In genomic region chr9:30209806-30210205, GRCm38 (mm10) we compare ENCODE assay signal across 23 mouse cellular contexts.
DNase-seq lines count a peak whose midpoint lies in the region; ATAC-seq and TF ChIP-seq lines count a peak whose summit lies in the region.
"Had no signal": no experiment of that assay in that cellular context is flagged by ENCODE, and none has a peak within 500 bp of the region (broad histone marks: within the 10 kb centered on the region; RNA-seq: fewer than 3 reads in every experiment).

No protein-coding gene starts in this region.

- ATAC-seq in midbrain, embryonic 13.5 days, result no peak
- no peak for ATAC-seq in midbrain, postnatal 0 days (ENCODE audit: low FRiP score)
- ATAC-seq in neural tube, embryonic 11.5 days (ENCODE audit: insufficient read depth, low FRiP score, low TSS enrichment), result no peak
- ATAC-seq in intestine, postnatal 0 days, result no peak
- ATAC-seq: activated CD4-positive, CD25-positive, alpha-beta regulatory T cell, adult 4 months; CD4-positive, CD25-positive, alpha-beta regulatory T cell, adult 4 months; Patski had no signal

- WGBS in midbrain, embryonic 13.5 days, result 35% methylated on average over 1 of the region's 1 CpGs
- 11% methylated on average over 1 of the region's 1 CpGs for WGBS in midbrain, postnatal 0 days
- 28% methylated on average over 1 of the region's 1 CpGs for WGBS in embryonic facial prominence, embryonic 10.5 days
- 41% methylated on average over 1 of the region's 1 CpGs for WGBS in neural tube, embryonic 11.5 days
- 69% methylated on average over 1 of the region's 1 CpGs for WGBS in intestine, postnatal 0 days

- H3K4me1 ChIP-seq in midbrain, embryonic 13.5 days (replicated peaks), result peaks cover 4% of the 10 kb centered on the region; the same call in 1 of the 2 replicates
- H3K4me1 ChIP-seq in midbrain, postnatal 0 days (ENCODE audit: insufficient read depth, low read length), result 0 out of 2 replicates have a peak, but pooled peaks cover 2% of the 10 kb centered on the region
- H3K4me1 ChIP-seq in embryonic facial prominence, embryonic 10.5 days, result peaks cover 12% of the 10 kb centered on the region
- H3K4me1 ChIP-seq in neural tube, embryonic 11.5 days (ENCODE audit: control insufficient read depth, insufficient read depth, low read length), result peaks cover 4% of the 10 kb centered on the region; the same call in 1 of the 2 replicates
- no peaks in the 10 kb centered on the region for H3K4me1 ChIP-seq in intestine, postnatal 0 days (replicated peaks; ENCODE audit: control insufficient read depth, insufficient read depth, low read length)
- H3K4me1 ChIP-seq: heart, embryonic 12.5 days; lung, embryonic 15.5 days had no signal

- H3K27ac ChIP-seq in midbrain, embryonic 13.5 days, result peak overlapping the region; percentile 41; the same call in 1 of the 2 replicates
- no peak overlapping the region for H3K27ac ChIP-seq in midbrain, postnatal 0 days (ENCODE audit: low read depth, low read length)
- peak overlapping the region; percentile 65 for H3K27ac ChIP-seq in embryonic facial prominence, embryonic 10.5 days (replicated peaks)
- H3K27ac ChIP-seq in neural tube, embryonic 11.5 days (ENCODE audit: low read depth, low read length), result no peak overlapping the region
- H3K27ac ChIP-seq in intestine, postnatal 0 days (ENCODE audit: low read depth, low read length), result no peak overlapping the region
- H3K27ac ChIP-seq: liver, embryonic 14.5 days; lung, embryonic 15.5 days; midbrain, embryonic 10.5 days had no signal

- no peak overlapping the region for H3K9ac ChIP-seq in midbrain, embryonic 13.5 days (replicated peaks)
- no peak overlapping the region for H3K9ac ChIP-seq in midbrain, postnatal 0 days (replicated peaks; ENCODE audit: low read length, poor library complexity, severe bottlenecking)
- no peak overlapping the region for H3K9ac ChIP-seq in neural tube, embryonic 11.5 days (ENCODE audit: low read length)
- no peak overlapping the region for H3K9ac ChIP-seq in intestine, postnatal 0 days (ENCODE audit: low read depth, low read length)
- H3K9ac ChIP-seq: heart, embryonic 12.5 days; liver, embryonic 14.5 days; lung, embryonic 15.5 days had no signal

- no peaks in the 10 kb centered on the region for H3K36me3 ChIP-seq in midbrain, embryonic 13.5 days
- no peaks in the 10 kb centered on the region for H3K36me3 ChIP-seq in midbrain, postnatal 0 days (ENCODE audit: insufficient read depth, low read length)
- H3K36me3 ChIP-seq in embryonic facial prominence, embryonic 10.5 days (replicated peaks), result no peaks in the 10 kb centered on the region
- no peaks in the 10 kb centered on the region for H3K36me3 ChIP-seq in neural tube, embryonic 11.5 days (ENCODE audit: control insufficient read depth, insufficient read depth, low read length)
- no peaks in the 10 kb centered on the region for H3K36me3 ChIP-seq in intestine, postnatal 0 days (ENCODE audit: control insufficient read depth, insufficient read depth)
- H3K36me3 ChIP-seq: heart, embryonic 12.5 days; lung, embryonic 15.5 days; midbrain, embryonic 10.5 days had no signal

- peak; percentile 30 for DNase-seq in embryo, embryonic 10 days (ENCODE audit: low spot score)
- no peak for DNase-seq in embryo, embryonic 9.5 days (ENCODE audit: extremely low spot score)
- DNase-seq in midbrain, postnatal 0 days (ENCODE audit: low spot score), result no peak
- DNase-seq in embryonic facial prominence, embryonic 10.5 days (ENCODE audit: low spot score), result peak; percentile 41
- DNase-seq in neural tube, embryonic 11.5 days (ENCODE audit: low spot score), result peak; percentile 33
- no peak for DNase-seq in left cerebral cortex, adult 11 months (ENCODE audit: low spot score)
- DNase-seq: adrenal gland, postnatal 14 days; cerebellum, adult 18-20 months; cerebellum, postnatal 25 days; heart, postnatal 14 days; kidney, adult 8-10 months; lung, postnatal 4 days; right cerebral cortex, adult 18-20 months; thymus, postnatal 14 days had no signal

- no peaks in the 10 kb centered on the region for H3K9me3 ChIP-seq in midbrain, embryonic 13.5 days
- no peaks in the 10 kb centered on the region for H3K9me3 ChIP-seq in midbrain, postnatal 0 days (ENCODE audit: low read length)
- H3K9me3 ChIP-seq in embryonic facial prominence, embryonic 10.5 days, result no peaks in the 10 kb centered on the region
- H3K9me3 ChIP-seq in neural tube, embryonic 11.5 days (ENCODE audit: control insufficient read depth, low read length), result no peaks in the 10 kb centered on the region
- no peaks in the 10 kb centered on the region for H3K9me3 ChIP-seq in intestine, postnatal 0 days (ENCODE audit: control insufficient read depth)
- H3K9me3 ChIP-seq: heart, embryonic 12.5 days; lung, embryonic 15.5 days; midbrain, embryonic 10.5 days had no signal

- H3K27me3 ChIP-seq in midbrain, embryonic 13.5 days, result no peaks in the 10 kb centered on the region
- no peaks in the 10 kb centered on the region for H3K27me3 ChIP-seq in midbrain, postnatal 0 days (ENCODE audit: insufficient read depth, low read length)
- no peaks in the 10 kb centered on the region for H3K27me3 ChIP-seq in embryonic facial prominence, embryonic 10.5 days (replicated peaks; ENCODE audit: low read depth, poor library complexity, severe bottlenecking)
- no peaks in the 10 kb centered on the region for H3K27me3 ChIP-seq in neural tube, embryonic 11.5 days (ENCODE audit: control insufficient read depth, insufficient read depth, low read length)
- no peaks in the 10 kb centered on the region for H3K27me3 ChIP-seq in intestine, postnatal 0 days (replicated peaks; ENCODE audit: control insufficient read depth, insufficient read depth, low read length)
- H3K27me3 ChIP-seq: heart, embryonic 12.5 days; lung, embryonic 15.5 days; Patski had no signal

- H3K4me2 ChIP-seq in midbrain, embryonic 13.5 days (replicated peaks), result no peak overlapping the region
- H3K4me2 ChIP-seq in midbrain, postnatal 0 days (ENCODE audit: low read depth, low read length, poor library complexity, severe bottlenecking), result no peak overlapping the region
- no peak overlapping the region for H3K4me2 ChIP-seq in neural tube, embryonic 11.5 days (ENCODE audit: low read depth)
- no peak overlapping the region for H3K4me2 ChIP-seq in intestine, postnatal 0 days (replicated peaks; ENCODE audit: low read depth)
- H3K4me2 ChIP-seq: heart, embryonic 12.5 days; lung, embryonic 15.5 days had no signal

- no peak overlapping the region for H3K4me3 ChIP-seq in midbrain, embryonic 13.5 days (replicated peaks)
- no peak overlapping the region for H3K4me3 ChIP-seq in midbrain, postnatal 0 days (ENCODE audit: low read depth, low read length)
- no peak overlapping the region for H3K4me3 ChIP-seq in embryonic facial prominence, embryonic 10.5 days
- no peak overlapping the region for H3K4me3 ChIP-seq in neural tube, embryonic 11.5 days (ENCODE audit: low read depth, low read length)
- H3K4me3 ChIP-seq in intestine, postnatal 0 days (ENCODE audit: low read depth, low read length), result no peak overlapping the region
- H3K4me3 ChIP-seq: heart, embryonic 12.5 days; lung, embryonic 15.5 days; midbrain, embryonic 10.5 days had no signal

- TF ChIP-seq CTCF in midbrain, postnatal 0 days (IDR thresholded peaks at IDR 0.05), result no peak
- TF ChIP-seq CTCF in intestine, postnatal 0 days (IDR thresholded peaks at IDR 0.05; ENCODE audit: low read depth), result no peak

Comparison
In these comparisons a context has a peak if more than half of its experiments do, and no peak if none do; other contexts are left out.
1. DNase-seq: peak in embryo, embryonic 10 days (single experiment), embryonic facial prominence, embryonic 10.5 days (single experiment) and neural tube, embryonic 11.5 days (single experiment); none in embryo, embryonic 9.5 days (single experiment), midbrain, postnatal 0 days (single experiment) and left cerebral cortex, adult 11 months (single experiment).
2. H3K27ac ChIP-seq: peak in midbrain, embryonic 13.5 days (single experiment) and embryonic facial prominence, embryonic 10.5 days (single experiment); none in midbrain, postnatal 0 days (single experiment), neural tube, embryonic 11.5 days (single experiment) and intestine, postnatal 0 days (single experiment).